Mouse (Mus musculus): ENCODE results near the gene Dolpp1.

Gene Dolpp1

DNA sequence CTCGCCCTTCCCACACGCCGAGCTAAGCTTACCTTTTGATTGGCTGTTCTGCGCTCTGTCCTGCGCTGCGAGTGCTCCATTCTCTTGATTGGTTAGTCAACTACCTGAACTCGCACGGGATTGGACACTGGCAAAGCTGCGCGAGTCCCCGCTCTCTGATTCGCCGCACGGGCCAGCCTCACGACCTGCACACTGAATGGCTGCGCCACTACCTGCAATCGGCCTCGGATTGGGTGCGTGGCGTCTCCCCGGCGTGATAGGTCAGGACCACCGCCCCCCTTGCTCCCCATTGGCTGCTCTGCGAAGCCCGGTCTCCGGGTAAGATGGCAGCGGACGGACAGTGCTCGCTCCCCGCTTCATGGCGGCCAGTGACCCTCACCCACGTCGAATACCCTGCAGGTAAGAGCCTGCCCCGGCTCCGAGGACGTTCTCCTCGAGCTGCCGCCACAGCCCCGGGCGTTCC lies at the start of gene Dolpp1:
Dolpp1 (plus strand) TSS at position 141 of the 463 bp plus-strand sequence.
- peak; percentile 92 for DNase-seq (ENCODE audit: low read depth, low spot score)

DNA sequence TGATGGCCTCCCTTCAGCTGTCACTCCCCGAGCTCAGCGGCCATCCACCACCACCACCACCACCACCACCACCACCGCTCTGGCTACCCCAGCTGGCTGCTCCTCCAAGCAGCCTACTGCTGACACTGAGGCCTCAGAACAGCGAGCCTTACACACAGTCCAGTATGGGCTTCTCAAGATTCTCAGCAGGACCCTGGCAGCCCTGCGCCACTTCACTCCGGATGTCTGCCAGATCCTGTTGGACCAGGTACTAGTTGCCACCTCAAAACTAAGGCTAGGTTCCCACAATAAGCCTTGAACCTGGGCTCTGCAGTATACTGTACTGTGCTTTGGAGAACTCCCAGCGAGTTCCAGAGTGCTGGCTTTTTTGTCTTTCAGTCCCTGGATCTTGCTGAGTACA lies 49.5 kb upstream of the Dolpp1 start:
- no peak for DNase-seq (ENCODE audit: low read depth, low spot score)

GRCm38 (mm10) chr2:30343601-30344137 lies 48.4 kb upstream of the Dolpp1 start:
- DNase-seq (ENCODE audit: low read depth, low spot score), result no peak

GRCm38 (mm10) chr2:30345971-30346676 lies 45.9 kb upstream of the Dolpp1 start:
- DNase-seq (ENCODE audit: low read depth, low spot score), result no peak

DNA sequence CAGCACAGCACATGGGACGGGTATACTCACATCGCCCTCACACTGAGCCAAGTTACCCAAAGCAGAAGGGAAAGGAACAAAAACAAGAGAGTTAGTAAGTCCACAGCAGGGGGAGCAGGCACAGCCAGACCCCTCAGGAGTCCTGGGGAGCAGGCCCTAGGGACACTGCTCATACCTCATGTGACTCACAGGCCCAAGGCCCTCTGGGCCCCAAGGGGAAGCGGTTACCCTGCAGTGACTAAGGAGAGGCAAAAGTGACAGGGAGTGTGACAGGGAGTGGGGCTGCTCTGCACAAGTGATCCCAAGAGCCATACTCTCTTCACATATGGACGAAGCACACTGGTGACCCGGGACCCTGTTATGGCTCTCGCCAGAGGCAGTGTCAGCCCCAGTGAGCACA lies 42.9 kb upstream of the Dolpp1 start:
- DNase-seq (ENCODE audit: low read depth, low spot score), result no peak

DNA sequence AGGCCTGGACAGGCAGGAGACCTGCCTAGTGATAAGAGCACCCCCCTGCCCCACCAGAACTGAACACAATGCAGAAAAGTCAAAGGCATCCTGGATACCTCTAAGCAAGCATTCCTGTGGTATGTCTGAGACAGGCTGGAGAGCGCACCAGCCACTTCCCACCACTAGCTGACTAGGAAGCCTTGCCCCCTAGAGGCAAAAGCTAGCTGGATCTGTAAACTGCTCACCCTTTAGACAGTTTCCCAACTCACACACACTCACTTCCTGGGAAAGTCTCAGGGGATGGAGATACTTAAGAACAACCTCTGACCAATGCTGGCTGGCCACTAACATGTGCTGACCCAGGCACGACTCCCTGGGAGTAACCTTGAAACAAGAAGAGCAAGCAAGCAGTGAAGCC lies 40.9 kb upstream of the Dolpp1 start:
- DNase-seq (ENCODE audit: low read depth, low spot score), result no peak

GRCm38 (mm10) chr2:30355861-30356260 lies 36.2 kb upstream of the Dolpp1 start:
- DNase-seq (ENCODE audit: low read depth, low spot score), result no peak

DNA sequence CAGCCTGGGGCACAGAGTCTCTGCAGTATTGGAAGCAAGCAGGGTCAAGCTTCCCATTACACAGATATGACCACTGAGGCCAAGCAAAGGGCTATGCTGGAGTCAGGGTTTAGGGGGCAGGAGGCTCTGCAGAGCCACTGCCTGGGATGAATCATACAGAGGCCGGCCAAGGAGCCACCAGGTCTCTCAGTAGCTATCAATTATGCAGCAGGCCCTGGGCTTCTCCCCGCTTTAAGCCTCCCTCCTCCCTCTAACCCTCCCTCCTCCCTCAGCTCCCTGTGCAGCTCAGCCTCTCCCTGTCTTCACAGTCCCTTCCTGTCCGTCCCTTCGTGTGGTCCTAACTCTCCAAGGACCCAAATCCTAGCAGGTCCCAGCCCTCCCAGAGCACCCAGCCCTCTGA lies 35.8 kb upstream of the Dolpp1 start:
- no peak for DNase-seq (ENCODE audit: low read depth, low spot score)

DNA sequence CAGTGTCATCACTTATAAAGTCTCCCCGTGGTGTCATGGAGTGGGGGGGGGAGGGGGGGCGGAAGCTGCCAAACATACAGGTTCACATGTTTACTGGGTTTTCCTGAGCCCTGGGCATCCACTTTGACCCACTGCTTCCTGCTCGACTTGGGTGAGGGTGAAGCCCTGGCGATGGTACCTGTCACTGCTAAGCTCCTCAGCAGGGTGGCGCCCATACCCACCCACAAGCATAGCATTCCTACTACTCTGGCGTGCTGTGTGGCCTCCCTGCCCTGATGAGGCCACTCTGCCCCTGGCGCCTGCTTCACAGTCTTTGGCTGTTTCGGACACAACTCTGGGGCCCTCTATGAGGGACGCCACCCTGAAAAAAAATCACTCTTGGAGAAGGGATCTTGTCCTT lies 35.1 kb upstream of the Dolpp1 start:
- DNase-seq (ENCODE audit: low read depth, low spot score), result no peak

- no peak for DNase-seq (ENCODE audit: low read depth, low spot score)
These were observed 34.2 kb upstream of the Dolpp1 start for GRCm38 (mm10) chr2:30357552-30358510.

- DNase-seq (ENCODE audit: low read depth, low spot score), result peak; percentile 66
These were observed 33.2 kb upstream of the Dolpp1 start, which contains the start of gene Sh3glb2 for GRCm38 (mm10) chr2:30358533-30359531. Gene Sh3glb2 (minus strand): TSS chr2:30359337.

DNA sequence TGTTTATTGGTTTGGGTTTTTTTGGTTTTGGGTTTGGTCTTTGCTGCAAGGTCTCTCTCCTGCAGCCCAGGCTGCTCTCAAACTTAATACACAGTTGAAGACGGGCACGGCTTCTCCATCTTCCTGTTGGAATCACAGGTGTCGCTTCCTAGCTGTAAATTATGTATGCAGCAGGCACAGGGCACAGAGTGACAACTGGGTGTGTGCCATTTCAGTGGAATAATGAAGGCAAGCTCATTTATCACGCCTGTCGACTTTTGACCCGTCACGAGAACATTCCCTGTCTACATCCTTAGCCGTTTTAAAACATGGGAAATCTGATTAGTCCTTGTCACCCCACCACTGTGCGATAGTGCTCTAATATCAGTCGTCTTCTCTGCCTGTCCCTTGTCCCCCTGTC lies 31.4 kb upstream of the Dolpp1 start:
- DNase-seq (ENCODE audit: low read depth, low spot score), result no peak

DNA sequence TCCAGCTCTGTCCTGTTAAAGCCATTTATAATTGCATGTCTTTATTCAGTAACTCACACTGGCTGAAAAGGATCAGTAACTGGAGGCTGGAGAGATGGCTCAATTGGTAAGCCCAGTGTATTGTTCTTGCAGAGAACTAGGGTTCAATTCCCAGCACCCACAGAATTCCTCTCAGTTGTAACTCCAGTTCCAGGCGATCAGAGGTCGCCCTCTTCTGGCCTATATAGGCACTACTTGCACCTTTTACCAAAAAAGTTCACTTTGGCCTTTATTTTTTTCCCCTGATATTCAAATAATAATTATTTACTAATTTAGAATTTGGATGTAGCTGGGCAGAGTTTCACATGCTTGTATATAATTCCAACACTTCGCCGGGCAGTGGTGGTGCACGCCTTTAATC lies 29.2 kb upstream of the Dolpp1 start:
- DNase-seq (ENCODE audit: low read depth, low spot score), result no peak

- peak; percentile 97 for DNase-seq (ENCODE audit: low read depth, low spot score)
These were observed 28.0 kb upstream of the Dolpp1 start, which contains the start of gene Miga2 for GRCm38 (mm10) chr2:30363773-30364650. Gene Miga2 (plus strand): TSS chr2:30364233.

DNA sequence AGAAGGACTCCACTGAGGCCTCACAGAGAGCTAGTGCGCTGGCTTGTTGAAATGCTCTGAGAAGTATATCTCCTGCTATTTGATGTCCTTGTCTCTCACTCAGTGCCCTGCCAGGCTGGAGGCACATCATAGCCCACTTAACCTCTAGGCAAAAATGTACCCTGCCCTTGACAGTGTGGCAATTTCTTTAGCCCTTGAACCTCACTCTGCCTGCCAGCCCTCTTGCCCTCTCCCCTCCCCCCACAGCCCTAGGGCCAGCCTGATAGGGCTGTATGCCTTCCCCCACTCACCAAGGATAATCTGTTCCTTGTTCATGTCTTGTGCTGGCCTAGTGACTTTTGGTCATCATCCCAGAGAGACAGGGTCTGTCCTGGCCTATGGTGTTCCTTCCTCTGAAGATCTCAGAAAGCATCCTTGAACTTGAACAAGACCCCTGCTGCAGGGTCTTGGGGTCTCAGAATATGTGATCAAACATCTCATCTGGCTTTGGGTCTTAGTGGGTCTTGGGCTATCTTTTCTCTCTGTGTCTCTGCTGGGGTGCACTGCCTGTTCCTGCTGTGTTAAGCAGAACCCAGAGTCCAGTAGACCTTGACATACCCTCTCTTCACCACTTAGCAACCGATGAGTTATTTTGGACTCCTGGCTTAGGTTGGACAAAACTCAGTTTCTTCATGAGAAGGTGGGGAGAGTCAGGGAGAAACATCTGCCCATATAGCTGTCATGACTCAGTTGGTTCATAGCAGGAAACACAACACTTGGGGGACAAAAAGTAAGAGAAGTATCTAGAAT lies 26.6 kb upstream of the Dolpp1 start:
- no peak for DNase-seq (ENCODE audit: low read depth, low spot score)

DNA sequence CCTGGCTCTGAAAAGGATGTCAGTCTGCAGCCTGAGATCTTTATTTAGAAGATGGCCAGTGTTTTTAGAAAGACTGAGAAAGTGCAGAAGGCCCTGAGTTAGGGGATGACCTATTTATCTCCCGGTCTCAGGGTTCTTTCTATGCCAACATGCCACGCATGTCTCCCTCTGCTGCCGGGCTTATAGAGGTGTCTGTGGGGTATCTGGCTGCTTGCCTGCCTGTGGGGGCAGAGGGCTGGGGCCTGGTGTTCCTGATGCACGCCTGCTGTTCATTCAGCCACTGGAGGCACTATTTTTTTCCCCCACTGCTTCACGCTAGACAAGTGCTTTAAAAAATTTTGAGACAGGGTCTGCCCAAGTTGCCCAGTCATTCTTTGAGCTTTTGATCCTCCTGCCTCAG lies 25.9 kb upstream of the Dolpp1 start:
- DNase-seq (ENCODE audit: low read depth, low spot score), result no peak

DNA sequence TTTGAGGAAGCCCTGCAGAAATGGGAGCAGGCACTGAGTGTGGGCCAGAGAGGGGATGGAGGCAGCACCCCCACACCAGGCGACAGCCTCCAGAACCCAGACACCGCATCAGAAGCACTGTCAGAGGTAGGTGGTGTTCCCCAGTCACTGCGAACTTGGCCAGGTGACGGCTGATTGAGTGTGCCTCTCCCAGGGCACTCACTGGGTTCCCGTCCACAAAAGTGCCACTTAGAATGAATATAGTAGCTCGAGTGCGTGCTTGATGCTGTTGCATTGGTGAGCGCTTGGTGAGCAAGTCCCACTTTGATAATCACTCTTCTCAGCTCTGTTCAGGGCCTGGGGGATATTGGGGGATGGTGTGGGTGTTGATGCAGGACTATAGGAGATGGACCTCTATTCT lies 20.5 kb upstream of the Dolpp1 start:
- no peak for DNase-seq (ENCODE audit: low read depth, low spot score)

GRCm38 (mm10) chr2:30372726-30373125 lies 19.3 kb upstream of the Dolpp1 start:
- no peak for DNase-seq (ENCODE audit: low read depth, low spot score)

DNA sequence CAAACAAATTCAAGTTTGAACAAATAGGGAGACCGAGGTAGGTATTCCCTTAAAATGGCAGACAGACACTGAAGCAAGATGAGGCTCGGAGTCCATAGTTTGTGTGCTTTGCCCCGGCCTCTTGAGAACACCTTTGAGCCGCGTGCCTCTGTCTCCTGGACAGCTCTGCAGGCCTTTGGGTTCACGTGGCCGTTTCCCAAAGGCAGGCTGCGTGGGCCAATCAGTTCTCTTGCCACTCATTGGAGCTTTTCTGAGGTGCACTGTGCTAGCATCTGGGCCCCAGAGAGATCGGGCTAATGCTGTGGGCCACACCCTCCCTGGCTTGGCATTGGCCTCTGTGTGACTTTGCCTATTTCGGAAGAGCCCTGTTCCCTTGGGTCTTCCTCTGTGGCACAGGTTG lies 16.2 kb upstream of the Dolpp1 start:
- no peak for DNase-seq (ENCODE audit: low read depth, low spot score)

All from c-Kit-negative CD71-positive TER-119-positive erythroid progenitor cells, embryonic 14.5 days (primary cell).